Mouse (Mus musculus) heart, postnatal 0 days (tissue): ENCODE data around the gene Cotl1. TPM values are rescaled to one million over a fixed set of nuclear protein-coding genes. Genes with fewer than 3 reads are reported as not detected.

Experiments used
- ATAC-seq: fragments of 200-750 bp; cut with Nextera tagmentation; 2 replicates; pipeline ENCODE4 v1.8.0; 2017; ENCODE audit warnings: low read depth, moderate number of reproducible peaks, moderate library complexity; ENCODE audit not compliant: insufficient read depth
- DNase-seq: peaks from one replicate; pipeline ENCODE4 v3.0.0-alpha.2; 2016; ENCODE audit warnings: low spot score
- H3K27ac ChIP-seq: fragments of 300-500 bp; sonication (generic); 2 replicates; pipeline ENCODE4 v1.5.1; 2014; ENCODE audit warnings: low read depth, mild to moderate bottlenecking
- H3K27me3 ChIP-seq: fragments of 300-500 bp; sonication (generic); 2 replicates; pipeline ENCODE4 v1.6.1; 2014; ENCODE audit warnings: low read length, mixed read lengths; ENCODE audit not compliant: control insufficient read depth, insufficient read depth
- H3K36me3 ChIP-seq: fragments of 300-500 bp; sonication (generic); replicated peaks from 2 replicates; pipeline ENCODE4 v1.6.1; 2014; ENCODE audit warnings: low read length, mixed read lengths; ENCODE audit not compliant: control insufficient read depth, insufficient read depth
- H3K4me1 ChIP-seq: fragments of 300-500 bp; sonication (generic); 2 replicates; pipeline ENCODE4 v1.6.1; 2014; ENCODE audit warnings: antibody characterized with exemption; ENCODE audit not compliant: control insufficient read depth, insufficient read depth
- H3K4me2 ChIP-seq: fragments of 300-500 bp; sonication (generic); 2 replicates; pipeline ENCODE4 v1.6.1; 2014; ENCODE audit warnings: low read depth, mild to moderate bottlenecking, low read length, moderate library complexity
- H3K4me3 ChIP-seq: fragments of 300-500 bp; sonication (generic); 2 replicates; pipeline ENCODE4 v1.5.1; 2014; ENCODE audit warnings: low read depth, low read length
- H3K9ac ChIP-seq: fragments of 300-500 bp; sonication (generic); replicated peaks from 2 replicates; pipeline ENCODE4 v1.6.1; 2014; ENCODE audit warnings: low read depth, low read length, mixed read lengths
- H3K9me3 ChIP-seq: fragments of 300-500 bp; sonication (generic); replicated peaks from 2 replicates; pipeline ENCODE4 v1.6.1; 2016; ENCODE audit warnings: low read length; ENCODE audit not compliant: control insufficient read depth
- CTCF ChIP-seq: IDR thresholded peaks from 2 replicates; pipeline ENCODE4 v1.5.1; 2016; ENCODE audit warnings: antibody characterized with exemption, control low read depth, low read depth
- EP300 ChIP-seq: IDR thresholded peaks from 2 replicates; pipeline ENCODE4 v1.6.1; 2016; ENCODE audit warnings: antibody characterized with exemption, low read depth
- WGBS: fragments of 180-500 bp; shearing (Covaris S2); extraction: QIAGEN DNeasy Blood & Tissue Kit; methylation state at CpG from one replicate; pipeline ENCODE4 v1.1.7; 2014; 5-methylcytosine and 5-hydroxymethylcytosine counted together
- polyA plus RNA-seq: library from polyadenylated mRNA; unstranded; fragments of >200 nt; fragmentation: Nextera tagmentation; extraction: Ambion mirVana; gene quantifications from 2 replicates; pipeline ENCODE4 v1.2.1, GENCODE M21; 2015
- total RNA-seq: library from RNA; depleted of rRNA; stranded (reverse); fragments of >200 nt; gene quantifications from 2 replicates; pipeline ENCODE4 v1.2.3, GENCODE M21; 2014; ENCODE audit warnings: low replicate concordance

The Cotl1 gene
- total and polyA plus RNA-seq, 2 experiments from 2014 or later: 15.4 to 28.3 TPM

GRCm38 (mm10) chr8:119806422-119807263 lies 33.7 kb downstream of the Cotl1 start:
- TF ChIP-seq CTCF (no peak), EP300 (no peak)
- no peak overlapping the region for H3K9ac ChIP-seq
- H3K36me3 ChIP-seq: no peaks in the 10 kb centered on the region
- ATAC-seq (peak; percentile 22; the same call in 1 of the 2 replicates), DNase-seq (no peak)
- H3K27me3 ChIP-seq: no peaks in the 10 kb centered on the region
- H3K9me3 ChIP-seq: no peaks in the 10 kb centered on the region
- H3K4me1 ChIP-seq: 0 out of 2 replicates have a peak, but pooled peaks cover 7% of the 10 kb centered on the region
- H3K4me3 ChIP-seq: no peak overlapping the region
- H3K4me2 ChIP-seq: no peak overlapping the region
- H3K27ac ChIP-seq: no peak overlapping the region; the same call in 1 of the 2 replicates
- WGBS: 52% methylated on average over 14 of the region's 14 CpGs

GRCm38 (mm10) chr8:119805275-119805674 lies 35.1 kb downstream of the Cotl1 start:
- Histone ChIP-seq H3K9me3 (no peaks in the 10 kb centered on the region), H3K9ac (no peak overlapping the region), H3K4me2 (no peak overlapping the region), H3K27me3 (no peaks in the 10 kb centered on the region), H3K27ac (no peak overlapping the region), H3K4me3 (no peak overlapping the region), H3K4me1 (0 out of 2 replicates have a peak, but pooled peaks cover 7% of the 10 kb centered on the region), H3K36me3 (no peaks in the 10 kb centered on the region)
- ATAC-seq: no peak
- no peak for TF ChIP-seq EP300
- no peak for TF ChIP-seq CTCF
- WGBS: 77% methylated on average over 8 of the region's 8 CpGs
- DNase-seq: no peak

- Histone ChIP-seq H3K4me2 (no peak overlapping the region), H3K4me1 (0 out of 2 replicates have a peak, but pooled peaks cover 7% of the 10 kb centered on the region), H3K27me3 (no peaks in the 10 kb centered on the region), H3K36me3 (no peaks in the 10 kb centered on the region), H3K4me3 (no peak overlapping the region), H3K9ac (no peak overlapping the region), H3K27ac (no peak overlapping the region), H3K9me3 (no peaks in the 10 kb centered on the region)
- no peak for DNase-seq
- ATAC-seq: no peak
- WGBS: 90% methylated on average over 1 of the region's 1 CpGs
- TF ChIP-seq EP300 (no peak), CTCF (peak; percentile 22; the same call in 1 of the 2 replicates)
Measured at GRCm38 (mm10) chr8:119802592-119802991, 37.8 kb downstream of the Cotl1 start.

GRCm38 (mm10) chr8:119801168-119801567 lies 39.2 kb downstream of the Cotl1 start:
- 26% methylated on average over 4 of the region's 4 CpGs for WGBS
- Histone ChIP-seq H3K4me1 (no peaks in the 10 kb centered on the region), H3K9me3 (no peaks in the 10 kb centered on the region), H3K36me3 (no peaks in the 10 kb centered on the region), H3K27me3 (no peaks in the 10 kb centered on the region), H3K9ac (no peak overlapping the region), H3K27ac (no peak overlapping the region), H3K4me3 (no peak overlapping the region), H3K4me2 (no peak overlapping the region)
- TF ChIP-seq EP300 (no peak), CTCF (no peak)
- ATAC-seq: no peak
- no peak for DNase-seq

- no peak for ATAC-seq
- H3K27me3 ChIP-seq: no peaks in the 10 kb centered on the region
- no peak overlapping the region for H3K4me3 ChIP-seq
- H3K9ac ChIP-seq: no peak overlapping the region
- no peaks in the 10 kb centered on the region for H3K4me1 ChIP-seq
- H3K4me2 ChIP-seq: no peak overlapping the region
- H3K36me3 ChIP-seq: no peaks in the 10 kb centered on the region
- no peak overlapping the region for H3K27ac ChIP-seq
- H3K9me3 ChIP-seq: no peaks in the 10 kb centered on the region
- 68% methylated on average over 2 of the region's 2 CpGs for WGBS
- DNase-seq: no peak
- TF ChIP-seq CTCF: no peak
Measured at GRCm38 (mm10) chr8:119798965-119799264, 41.4 kb downstream of the Cotl1 start.
